Mouse (Mus musculus) stomach, postnatal 0 days (tissue): ENCODE data around the gene Rdh16f2.

Experiments
- CTCF ChIP-seq: IDR thresholded peaks from 2 replicates; pipeline ENCODE4 v1.5.1; 2016; ENCODE audit warnings: antibody characterized with exemption, low read depth, mild to moderate bottlenecking, moderate library complexity
- EP300 ChIP-seq: optimal IDR thresholded peaks from 2 replicates; pipeline ENCODE3; 2016; ENCODE audit warnings: antibody characterized with exemption

DNA sequence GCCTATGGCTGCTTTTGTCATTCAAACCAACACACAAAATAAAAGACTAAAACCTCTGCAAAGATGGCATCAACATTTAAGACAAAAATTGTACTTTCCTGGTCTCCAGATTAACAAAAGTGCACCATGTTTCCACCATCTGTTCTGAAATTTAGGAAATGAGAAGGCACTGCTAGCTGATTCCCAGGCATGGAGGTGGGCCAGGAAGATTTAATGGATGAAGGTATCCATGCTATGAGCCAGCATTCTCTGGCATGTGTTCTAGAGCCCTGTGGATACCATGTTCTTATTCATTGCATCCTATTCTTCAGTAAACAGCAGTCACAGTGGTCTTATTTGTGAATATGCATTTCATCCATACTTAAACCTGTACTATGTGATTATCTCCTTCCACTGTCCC lies 9.9 kb upstream of the Rdh16f2 start:
- no peak for TF ChIP-seq CTCF
- TF ChIP-seq EP300 = no peak
